Mouse (Mus musculus) myocyte (in vitro differentiated cells): ENCODE measurements around the gene Hspb9. TPM values are rescaled to one million over a fixed set of nuclear protein-coding genes. Genes with fewer than 3 reads are reported as not detected.

Experiments
- H3K27me3 ChIP-seq: one replicate; pipeline ENCODE4 v1.6.1; 2011; ENCODE audit not compliant: control insufficient read depth, insufficient read depth, insufficient read length
- H3K36me3 ChIP-seq: one replicate; pipeline ENCODE4 v1.6.1; 2011; ENCODE audit not compliant: control insufficient read depth, insufficient read depth
- H3K4me2 ChIP-seq: one replicate; pipeline ENCODE4 v1.6.1; 2011; ENCODE audit warnings: low read depth, control low read depth
- H3K4me3 ChIP-seq: one replicate; pipeline ENCODE4 v1.5.1; 2011; ENCODE audit warnings: mild to moderate bottlenecking, control low read depth, moderate library complexity
- H3K79me2 ChIP-seq: one replicate; pipeline ENCODE4 v1.6.1; 2011; ENCODE audit not compliant: control insufficient read depth, insufficient read depth
- H3ac ChIP-seq: one replicate; pipeline ENCODE4 v1.6.1; 2011; ENCODE audit not compliant: control insufficient read depth, insufficient read length
- CEBPB ChIP-seq: IDR thresholded peaks from 2 replicates; pipeline ENCODE4 v1.6.1; 2011; ENCODE audit warnings: mild to moderate bottlenecking, moderate library complexity; ENCODE audit not compliant: poor library complexity, insufficient read depth, severe bottlenecking
- MAX ChIP-seq: IDR thresholded peaks from one replicate; pipeline ENCODE4 v1.6.1; 2011; ENCODE audit warnings: low read depth, mild to moderate bottlenecking, control low read depth
- MYOD1 ChIP-seq, 3 experiments: IDR thresholded peaks; one replicate each; pipeline ENCODE4 v1.6.1; 2011; ENCODE audit warnings: control low read depth in 2 of 3, low read depth in 2 of 3, mild to moderate bottlenecking in 2 of 3, moderate library complexity in 1 of 3; ENCODE audit not compliant: insufficient read length in 2 of 3, control insufficient read depth in 1 of 3
- MYOG ChIP-seq, 3 experiments: IDR thresholded peaks; one replicate each; pipeline ENCODE4 v1.6.1; 2011; ENCODE audit warnings: control low read depth in 2 of 3, low read depth in 2 of 3, mild to moderate bottlenecking in 2 of 3; ENCODE audit not compliant: insufficient read length in 2 of 3, control insufficient read depth in 1 of 3, insufficient read depth in 1 of 3
- POLR2A ChIP-seq: IDR thresholded peaks from one replicate; pipeline ENCODE4 v1.6.1; 2011; ENCODE audit warnings: low read depth, mild to moderate bottlenecking, control low read depth, moderate library complexity; ENCODE audit not compliant: insufficient read length
- REST ChIP-seq: IDR thresholded peaks from one replicate; pipeline ENCODE4 v1.6.1; 2011; ENCODE audit warnings: mild to moderate bottlenecking, control low read depth, moderate library complexity; ENCODE audit not compliant: insufficient read depth, insufficient read length
- SRF ChIP-seq: IDR thresholded peaks from one replicate; pipeline ENCODE4 v1.6.1; 2011; ENCODE audit warnings: low read depth; ENCODE audit not compliant: control insufficient read depth, insufficient read length
- TCF3 ChIP-seq: IDR thresholded peaks from one replicate; pipeline ENCODE4 v1.6.1; 2011; ENCODE audit warnings: low read depth, control low read depth; ENCODE audit not compliant: insufficient read length
- polyA plus RNA-seq: library from polyadenylated mRNA; unstranded; fragments of >200 nt; fragmentation: generic; extraction: Trizol; gene quantifications from one replicate; pipeline ENCODE4 v1.2.1, GENCODE M21; 2012; ENCODE audit warnings: missing spikeins

Gene Hspb9
- polyA plus RNA-seq, 1 experiment = 0.23 TPM

- peaks cover 48% of the 10 kb centered on the region for H3K27me3 ChIP-seq
- no peak for TF ChIP-seq SRF
- TF ChIP-seq POLR2A = no peak
- TF ChIP-seq MAX = no peak
- TF ChIP-seq CEBPB = no peak
- no peak for TF ChIP-seq MYOD1 (IDR thresholded peaks at IDR 0.05; ENCODE audit: control insufficient read depth in 1 of 3, insufficient read length in 2 of 3, low read depth in 2 of 3)
- no peak for TF ChIP-seq REST
- no peak for TF ChIP-seq MYOG (IDR thresholded peaks at IDR 0.05; ENCODE audit: control insufficient read depth in 1 of 3, insufficient read depth in 1 of 3, insufficient read length in 2 of 3, low read depth in 2 of 3)
- TF ChIP-seq TCF3 = no peak
- H3K4me2 ChIP-seq = no peak within 1 kb of the TSS
- H3K79me2 ChIP-seq = no peaks in the 10 kb centered on the region
- H3K4me3 ChIP-seq = no peak within 1 kb of the TSS
- no peak within 1 kb of the TSS for H3ac ChIP-seq
- no peaks in the 10 kb centered on the region for H3K36me3 ChIP-seq
Observed at GRCm38 (mm10) chr11:100762831-100763230, 49.2 kb downstream of the Hspb9 start, which contains the start of gene Hcrt. Gene Hcrt (minus strand): TSS chr11:100762931.

Other genes with a start within 250 kb of the Hspb9 start
- 3.6 TPM for gene Klhl11, start 241.1 kb upstream of the Hspb9 start, polyA plus RNA-seq
- gene Acly, start 185.8 kb upstream of the Hspb9 start, polyA plus RNA-seq = 95.5 TPM
- 0.71 TPM for gene Ttc25, start 168.2 kb upstream of the Hspb9 start, polyA plus RNA-seq
- gene Cnp, start 138.9 kb upstream of the Hspb9 start, polyA plus RNA-seq = 18.5 TPM
- gene Nkiras2, start 94.6 kb upstream of the Hspb9 start, polyA plus RNA-seq = 130 TPM
- 113 TPM for gene Dnajc7, start 93.7 kb upstream of the Hspb9 start, polyA plus RNA-seq
- gene Zfp385c, start 21.4 kb upstream of the Hspb9 start, polyA plus RNA-seq = 0.24 TPM
- 0.40 TPM for gene Dhx58, start 9.6 kb upstream of the Hspb9 start, polyA plus RNA-seq
- gene Kat2a, start 1.4 kb upstream of the Hspb9 start, polyA plus RNA-seq = 29.9 TPM
- gene Rab5c, start 24.4 kb downstream of the Hspb9 start, polyA plus RNA-seq = 128 TPM
- gene Kcnh4, start 46.1 kb downstream of the Hspb9 start, polyA plus RNA-seq = 0.05 TPM
- not detected for gene Hcrt, start 49.1 kb downstream of the Hspb9 start, polyA plus RNA-seq
- 10.4 TPM for gene Ghdc, start 57.1 kb downstream of the Hspb9 start, polyA plus RNA-seq
- gene Stat5b, start 136.9 kb downstream of the Hspb9 start, polyA plus RNA-seq = 12.0 TPM
- 27.2 TPM for gene Stat5a, start 145.5 kb downstream of the Hspb9 start, polyA plus RNA-seq
- 93.7 TPM for gene Stat3, start 225.7 kb downstream of the Hspb9 start, polyA plus RNA-seq